ENCODE assay signal across 25 mouse cellular contexts in genomic region chr6:31524647-31525046, GRCm38 (mm10).
"Had no signal": no experiment of that assay in that cellular context is flagged by ENCODE, and none has a peak within 500 bp of the region (broad histone marks: within the 10 kb centered on the region; RNA-seq: fewer than 3 reads in every experiment).

No protein-coding gene starts in this region.

- ATAC-seq: hindbrain, embryonic 16.5 days; inflammation-experienced regulatory T-cells, adult 6 months; intestine, postnatal 0 days had no signal

- H3K4me3 ChIP-seq: heart, adult 2 months; heart, embryonic 10.5 days; heart, embryonic 12.5 days; hindbrain, embryonic 10.5 days; hindbrain, embryonic 12.5 days; intestine, embryonic 15.5 days; left cerebral cortex, adult 2 months; limb, embryonic 10.5 days; limb, embryonic 12.5 days; liver, embryonic 13.5 days had no signal

- H3K27me3 ChIP-seq: heart, embryonic 12.5 days; hindbrain, embryonic 12.5 days; intestine, embryonic 15.5 days; limb, embryonic 12.5 days; liver, embryonic 13.5 days had no signal

- DNase-seq: gastrocnemius, postnatal 14 days; heart, postnatal 10 days; heart, postnatal 4 days; kidney, adult 18-20 months; kidney, adult 8-10 months; kidney, postnatal 10 days; kidney, postnatal 25 days; kidney, postnatal 4 days; layer of hippocampus, adult 9-11 months; liver; liver, embryonic 13.5 days had no signal

- H3K36me3 ChIP-seq: intestine, embryonic 15.5 days; limb, embryonic 12.5 days had no signal

- H3K4me2 ChIP-seq: heart, embryonic 12.5 days; hindbrain, embryonic 12.5 days; hindbrain, embryonic 14.5 days; intestine, embryonic 15.5 days; limb, embryonic 12.5 days; liver, embryonic 11.5 days; liver, embryonic 13.5 days had no signal

- H3K9ac ChIP-seq: heart, embryonic 12.5 days; hindbrain, embryonic 12.5 days; hindbrain, embryonic 14.5 days; intestine, embryonic 15.5 days; limb, embryonic 12.5 days; liver, embryonic 13.5 days had no signal

- H3K27ac ChIP-seq: heart, adult 2 months; heart, embryonic 10.5 days; hindbrain, embryonic 10.5 days; hindbrain, embryonic 12.5 days; hindbrain, embryonic 14.5 days; intestine, embryonic 15.5 days; limb, embryonic 10.5 days; limb, embryonic 12.5 days; liver, embryonic 13.5 days had no signal

- H3K4me1 ChIP-seq: hindbrain, embryonic 10.5 days; hindbrain, embryonic 12.5 days; intestine, embryonic 15.5 days had no signal

- H3K9me3 ChIP-seq: heart, embryonic 10.5 days; heart, embryonic 12.5 days; hindbrain, embryonic 10.5 days; hindbrain, embryonic 12.5 days; intestine, embryonic 15.5 days; limb, embryonic 10.5 days; limb, embryonic 12.5 days; liver, embryonic 13.5 days had no signal
